Mouse (Mus musculus): ENCODE measurements around the gene Syne1. TPM values are rescaled to one million over a fixed set of nuclear protein-coding genes. Genes with fewer than 3 reads are reported as not detected.

Syne1 gene
- polyA plus RNA-seq, 1 experiment from 2014 or later: 5.2 TPM

GRCm38 (mm10) chr10:5546428-5546827, 4.9 kb downstream of the Syne1 start:
- Histone ChIP-seq H3K4me1 (ENCODE audit: insufficient read depth) (peaks cover 3% of the 10 kb centered on the region), H3K9ac (replicated peaks) (no peak overlapping the region), H3K4me2 (ENCODE audit: low read depth, low read length) (no peak overlapping the region), H3K27ac (ENCODE audit: low read depth) (no peak overlapping the region), H3K27me3 (ENCODE audit: insufficient read depth, low read length) (peaks cover 7% of the 10 kb centered on the region), H3K36me3 (replicated peaks; ENCODE audit: insufficient read depth, low read length) (no peaks in the 10 kb centered on the region), H3K4me3 (ENCODE audit: low read depth, low read length) (no peak overlapping the region), H3K9me3 (ENCODE audit: low read length) (no peaks in the 10 kb centered on the region)
- WGBS (ENCODE audit: insufficient replicate concordance): 74% methylated on average over 5 of the region's 5 CpGs
- no peak for TF ChIP-seq EP300 (IDR thresholded peaks at IDR 0.05; ENCODE audit: low read depth)
- TF ChIP-seq CTCF (IDR thresholded peaks at IDR 0.05; ENCODE audit: low read depth): no peak
- DNase-seq (no peak), ATAC-seq (no peak)

GRCm38 (mm10) chr10:5528284-5528683, 23.0 kb downstream of the Syne1 start:
- Histone ChIP-seq H3K9ac (replicated peaks) (no peak overlapping the region), H3K27ac (ENCODE audit: low read depth) (no peak overlapping the region), H3K9me3 (ENCODE audit: low read length) (no peaks in the 10 kb centered on the region), H3K4me1 (ENCODE audit: insufficient read depth) (0 out of 2 replicates have a peak, but pooled peaks cover 2% of the 10 kb centered on the region), H3K4me2 (ENCODE audit: low read depth, low read length) (no peak overlapping the region), H3K4me3 (ENCODE audit: low read depth, low read length) (no peak overlapping the region), H3K36me3 (replicated peaks; ENCODE audit: insufficient read depth, low read length) (no peaks in the 10 kb centered on the region), H3K27me3 (ENCODE audit: insufficient read depth, low read length) (no peaks in the 10 kb centered on the region)
- WGBS (ENCODE audit: insufficient replicate concordance): 51% methylated on average over 1 of the region's 1 CpGs
- TF ChIP-seq CTCF (IDR thresholded peaks at IDR 0.05; ENCODE audit: low read depth): no peak
- no peak for TF ChIP-seq EP300 (IDR thresholded peaks at IDR 0.05; ENCODE audit: low read depth)
- no peak for DNase-seq
- no peak for ATAC-seq

- Histone ChIP-seq H3K9me3 (ENCODE audit: low read length) (no peaks in the 10 kb centered on the region), H3K9ac (replicated peaks) (no peak overlapping the region), H3K27ac (ENCODE audit: low read depth) (no peak overlapping the region), H3K4me2 (ENCODE audit: low read depth, low read length) (no peak overlapping the region), H3K36me3 (replicated peaks; ENCODE audit: insufficient read depth, low read length) (no peaks in the 10 kb centered on the region), H3K27me3 (ENCODE audit: insufficient read depth, low read length) (no peaks in the 10 kb centered on the region), H3K4me3 (ENCODE audit: low read depth, low read length) (no peak overlapping the region), H3K4me1 (ENCODE audit: insufficient read depth) (0 out of 2 replicates have a peak, but pooled peaks cover 2% of the 10 kb centered on the region)
- ATAC-seq (no peak), DNase-seq (no peak)
- TF ChIP-seq CTCF (IDR thresholded peaks at IDR 0.05; ENCODE audit: low read depth) (no peak), EP300 (IDR thresholded peaks at IDR 0.05; ENCODE audit: low read depth) (no peak)
- 45% methylated on average over 4 of the region's 4 CpGs for WGBS (ENCODE audit: insufficient replicate concordance)
Observed at GRCm38 (mm10) chr10:5527634-5528033, 23.6 kb downstream of the Syne1 start.

GRCm38 (mm10) chr10:5522904-5523303, 28.4 kb downstream of the Syne1 start:
- Histone ChIP-seq H3K36me3 (replicated peaks; ENCODE audit: insufficient read depth, low read length) (no peaks in the 10 kb centered on the region), H3K27me3 (ENCODE audit: insufficient read depth, low read length) (no peaks in the 10 kb centered on the region), H3K4me2 (ENCODE audit: low read depth, low read length) (no peak overlapping the region), H3K4me1 (ENCODE audit: insufficient read depth) (no peaks in the 10 kb centered on the region), H3K9ac (replicated peaks) (no peak overlapping the region), H3K27ac (ENCODE audit: low read depth) (no peak overlapping the region), H3K4me3 (ENCODE audit: low read depth, low read length) (no peak overlapping the region), H3K9me3 (ENCODE audit: low read length) (no peaks in the 10 kb centered on the region)
- DNase-seq (no peak), ATAC-seq (no peak)
- TF ChIP-seq EP300 (IDR thresholded peaks at IDR 0.05; ENCODE audit: low read depth): no peak
- no peak for TF ChIP-seq CTCF (IDR thresholded peaks at IDR 0.05; ENCODE audit: low read depth)
- WGBS (ENCODE audit: insufficient replicate concordance): 64% methylated on average over 4 of the region's 4 CpGs

GRCm38 (mm10) chr10:5522276-5522675, 29.0 kb downstream of the Syne1 start:
- Histone ChIP-seq H3K36me3 (replicated peaks; ENCODE audit: insufficient read depth, low read length) (no peaks in the 10 kb centered on the region), H3K27me3 (ENCODE audit: insufficient read depth, low read length) (no peaks in the 10 kb centered on the region), H3K27ac (ENCODE audit: low read depth) (no peak overlapping the region), H3K9me3 (ENCODE audit: low read length) (no peaks in the 10 kb centered on the region), H3K4me3 (ENCODE audit: low read depth, low read length) (no peak overlapping the region), H3K9ac (replicated peaks) (no peak overlapping the region), H3K4me2 (ENCODE audit: low read depth, low read length) (no peak overlapping the region), H3K4me1 (ENCODE audit: insufficient read depth) (no peaks in the 10 kb centered on the region)
- ATAC-seq (no peak), DNase-seq (no peak)
- 78% methylated on average over 3 of the region's 3 CpGs for WGBS (ENCODE audit: insufficient replicate concordance)
- no peak for TF ChIP-seq EP300 (IDR thresholded peaks at IDR 0.05; ENCODE audit: low read depth)
- TF ChIP-seq CTCF (IDR thresholded peaks at IDR 0.05; ENCODE audit: low read depth): no peak

- no peak for ATAC-seq
- no peak overlapping the region for H3K27ac ChIP-seq (ENCODE audit: low read depth)
- no peak overlapping the region for H3K9ac ChIP-seq (replicated peaks)
- H3K9me3 ChIP-seq (ENCODE audit: low read length): no peaks in the 10 kb centered on the region
- DNase-seq: no peak
- H3K36me3 ChIP-seq (replicated peaks; ENCODE audit: insufficient read depth, low read length): no peaks in the 10 kb centered on the region
- no peak overlapping the region for H3K4me3 ChIP-seq (ENCODE audit: low read depth, low read length)
- H3K4me1 ChIP-seq (ENCODE audit: insufficient read depth): no peaks in the 10 kb centered on the region
- no peaks in the 10 kb centered on the region for H3K27me3 ChIP-seq (ENCODE audit: insufficient read depth, low read length)
- no peak overlapping the region for H3K4me2 ChIP-seq (ENCODE audit: low read depth, low read length)
- TF ChIP-seq CTCF (IDR thresholded peaks at IDR 0.05; ENCODE audit: low read depth) (no peak), EP300 (IDR thresholded peaks at IDR 0.05; ENCODE audit: low read depth) (no peak)
- 76% methylated on average over 1 of the region's 1 CpGs for WGBS (ENCODE audit: insufficient replicate concordance)
Observed at GRCm38 (mm10) chr10:5520695-5521094, 30.6 kb downstream of the Syne1 start.

- 14% methylated on average over 3 of the region's 3 CpGs for WGBS (ENCODE audit: insufficient replicate concordance)
- ATAC-seq (no peak), DNase-seq (peak; percentile 19)
- Histone ChIP-seq H3K4me1 (ENCODE audit: insufficient read depth) (no peaks in the 10 kb centered on the region), H3K4me3 (ENCODE audit: low read depth, low read length) (no peak overlapping the region), H3K4me2 (ENCODE audit: low read depth, low read length) (peak overlapping the region; percentile 10; the same call in 1 of the 2 replicates), H3K9me3 (ENCODE audit: low read length) (no peaks in the 10 kb centered on the region), H3K36me3 (replicated peaks; ENCODE audit: insufficient read depth, low read length) (no peaks in the 10 kb centered on the region), H3K9ac (replicated peaks) (no peak overlapping the region), H3K27me3 (ENCODE audit: insufficient read depth, low read length) (no peaks in the 10 kb centered on the region), H3K27ac (ENCODE audit: low read depth) (peak overlapping the region; percentile 48; the same call in 1 of the 2 replicates)
- no peak for TF ChIP-seq EP300 (IDR thresholded peaks at IDR 0.05; ENCODE audit: low read depth)
Observed at GRCm38 (mm10) chr10:5515330-5515729, 36.0 kb downstream of the Syne1 start.

Measured in liver, postnatal 0 days (tissue).